Mouse (Mus musculus) midbrain, embryonic 10.5 days (tissue): Measurements from ENCODE around the gene Notch1. TPM values are rescaled to one million over a fixed set of nuclear protein-coding genes. Genes with fewer than 3 reads are reported as not detected.

ENCODE experiments used
- DNase-seq: peaks from one replicate; pipeline ENCODE4 v3.0.0-alpha.2; 2017; ENCODE audit warnings: low spot score
- H3K27ac ChIP-seq: fragments of 300-500 bp; sonication (generic); replicated peaks from 2 replicates; pipeline ENCODE4 v1.5.1; 2016; ENCODE audit warnings: mild to moderate bottlenecking
- H3K27me3 ChIP-seq: fragments of 300-500 bp; sonication (generic); 2 replicates; pipeline ENCODE4 v1.6.1; 2016; ENCODE audit warnings: low read depth, mild to moderate bottlenecking; ENCODE audit not compliant: poor library complexity, severe bottlenecking
- H3K36me3 ChIP-seq: fragments of 300-500 bp; sonication (generic); 2 replicates; pipeline ENCODE4 v1.6.1; 2016; ENCODE audit warnings: mild to moderate bottlenecking, moderate library complexity
- H3K4me1 ChIP-seq: fragments of 300-500 bp; sonication (generic); 2 replicates; pipeline ENCODE4 v1.6.1; 2016
- H3K4me3 ChIP-seq: fragments of 300-500 bp; sonication (generic); 2 replicates; pipeline ENCODE4 v1.5.1; 2016; ENCODE audit warnings: mild to moderate bottlenecking, moderate library complexity
- H3K9me3 ChIP-seq: fragments of 300-500 bp; sonication (generic); replicated peaks from 2 replicates; pipeline ENCODE4 v1.6.1; 2016; ENCODE audit warnings: mild to moderate bottlenecking
- WGBS: fragments of 180-500 bp; shearing (Covaris S2); methylation state at CpG from one replicate; pipeline ENCODE4 v1.1.7; 2016; 5-methylcytosine and 5-hydroxymethylcytosine counted together
- polyA plus RNA-seq: library from polyadenylated mRNA; unstranded; fragments of >200 nt; fragmentation: Nextera tagmentation; extraction: Ambion mirVana; gene quantifications from 2 replicates; pipeline ENCODE4 v1.2.1, GENCODE M21; 2016

Gene Notch1
- polyA plus RNA-seq, 1 experiment from 2014 or later: 30.1 TPM

DNA sequence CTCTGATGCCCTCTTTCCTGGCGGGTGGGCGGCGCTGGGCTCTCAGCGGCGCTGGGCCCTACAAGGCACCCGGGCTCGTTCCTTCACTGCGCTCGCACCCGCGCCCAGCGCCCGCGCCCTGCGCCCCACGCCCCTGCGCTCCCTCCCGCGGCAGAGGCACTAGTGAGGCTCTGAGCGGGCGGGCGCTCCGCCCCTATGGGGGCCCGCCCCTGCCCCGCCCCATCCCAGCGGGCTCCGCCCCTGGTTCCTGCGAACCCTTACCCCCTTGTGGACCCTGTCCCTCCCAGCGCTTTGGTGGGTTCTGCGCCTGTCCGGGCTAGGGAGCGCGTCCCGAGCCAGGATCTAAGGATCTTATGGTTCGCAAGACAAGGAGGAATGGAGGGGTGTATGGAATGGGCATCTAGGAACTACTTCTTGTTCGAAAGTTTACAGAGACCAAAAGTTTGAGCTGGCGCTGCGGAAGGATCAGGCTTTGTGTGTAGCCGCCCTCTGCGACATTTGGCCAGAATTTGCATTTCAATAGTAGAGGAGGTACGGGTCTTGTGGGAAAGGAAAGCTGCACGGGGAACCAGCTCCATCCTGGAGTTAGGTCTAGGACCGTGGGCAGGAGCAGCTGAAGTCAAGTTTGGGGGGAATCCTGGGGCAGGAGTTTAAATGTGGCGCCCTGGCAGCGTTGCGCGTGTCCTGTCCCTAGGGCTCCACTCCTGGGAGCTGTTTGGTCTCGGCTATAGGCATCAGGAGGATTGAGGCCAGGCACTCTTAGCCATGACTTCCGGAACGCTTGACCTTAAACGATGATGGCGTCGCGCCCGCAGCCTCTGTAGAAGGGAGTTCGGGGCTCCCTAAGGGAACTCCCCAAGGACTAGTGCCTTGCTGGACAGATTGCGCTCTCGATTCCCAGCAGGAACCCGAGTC lies 12.5 kb downstream of the Notch1 start:
- H3K9me3 ChIP-seq: no peaks in the 10 kb centered on the region
- WGBS: under 1% methylated on average over 59 of the region's 59 CpGs
- peak overlapping the region; percentile 96 for H3K27ac ChIP-seq
- peaks cover 36% of the 10 kb centered on the region for H3K27me3 ChIP-seq
- peak; percentile 93 for DNase-seq
- peaks cover 91% of the 10 kb centered on the region for H3K4me1 ChIP-seq
- H3K36me3 ChIP-seq: peaks cover 19% of the 10 kb centered on the region
- peak overlapping the region; percentile 98 for H3K4me3 ChIP-seq

DNA sequence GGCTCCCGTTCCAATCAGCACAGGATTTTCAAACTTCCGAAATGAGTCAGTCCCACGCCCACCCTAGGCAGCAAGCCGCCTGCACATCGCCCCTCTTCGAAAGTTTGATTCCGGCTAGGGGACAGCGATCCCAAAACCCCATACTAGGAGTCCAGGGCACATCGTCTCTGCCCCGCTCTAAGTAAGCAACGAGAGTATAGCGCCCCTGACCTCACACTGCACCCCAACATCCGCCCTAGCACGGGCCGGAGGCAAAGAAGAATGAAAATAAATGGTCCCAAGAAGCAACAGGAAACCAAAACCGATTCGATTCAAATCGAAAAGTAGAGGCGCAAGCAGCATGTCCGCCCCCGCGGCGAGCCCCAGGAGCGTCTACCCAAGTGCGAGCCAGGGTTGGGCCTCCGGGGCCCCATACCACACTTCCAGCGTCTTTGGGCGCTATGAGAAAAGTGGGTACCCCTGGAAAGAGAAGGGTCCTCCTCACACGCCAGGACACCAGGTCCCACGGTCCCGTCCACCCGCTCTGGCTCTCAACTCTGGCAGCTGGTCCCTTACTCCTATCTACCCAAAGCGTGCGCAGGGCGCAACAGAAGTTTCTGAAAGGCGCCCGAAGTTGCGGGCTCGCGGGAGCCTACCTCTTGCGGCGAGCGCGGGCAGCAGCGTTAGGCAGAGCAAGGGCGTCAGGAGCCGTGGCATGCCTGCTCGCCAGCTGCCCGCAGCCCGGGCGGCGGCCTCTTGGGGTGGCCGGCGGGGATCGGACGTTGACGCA lies 13.4 kb downstream of the Notch1 start:
- H3K4me3 ChIP-seq: peak overlapping the region; percentile 98
- under 1% methylated on average over 57 of the region's 57 CpGs for WGBS
- H3K27ac ChIP-seq: peak overlapping the region; percentile 96
- H3K9me3 ChIP-seq: no peaks in the 10 kb centered on the region
- peak; percentile 59 for DNase-seq
- H3K27me3 ChIP-seq: peaks cover 31% of the 10 kb centered on the region
- H3K4me1 ChIP-seq: peaks cover 91% of the 10 kb centered on the region
- peaks cover 27% of the 10 kb centered on the region for H3K36me3 ChIP-seq

DNA sequence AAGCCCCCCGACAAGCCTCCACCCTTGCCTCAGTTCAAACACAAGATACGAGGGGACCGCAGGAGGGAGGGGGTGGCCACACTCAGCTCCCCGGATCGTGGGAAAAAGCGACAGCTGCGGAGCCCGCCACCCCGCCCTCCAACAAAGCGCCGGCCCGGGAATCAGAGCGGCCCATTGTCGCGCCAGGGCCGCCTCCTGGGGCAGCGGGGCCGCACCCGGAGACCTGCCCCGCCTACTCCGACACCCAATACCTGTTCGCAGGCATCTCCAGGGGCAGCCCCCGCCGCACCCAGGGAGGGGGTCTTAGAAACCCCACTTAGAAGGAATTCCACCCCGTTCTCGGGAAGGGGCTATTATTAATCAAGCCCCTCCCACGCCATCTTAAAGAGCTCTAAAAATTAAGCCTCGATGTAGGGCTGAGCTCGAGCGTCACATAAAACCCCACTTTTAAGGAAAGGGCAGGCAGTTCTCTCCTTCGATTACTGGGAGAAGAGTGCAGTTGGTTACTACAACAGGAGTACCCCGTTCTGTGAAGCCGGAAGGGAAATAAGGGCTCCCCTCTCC lies 14.1 kb downstream of the Notch1 start:
- Histone ChIP-seq H3K9me3 (no peaks in the 10 kb centered on the region), H3K4me3 (peak overlapping the region; percentile 98), H3K27me3 (peaks cover 31% of the 10 kb centered on the region), H3K27ac (peak overlapping the region; percentile 96), H3K36me3 (peaks cover 34% of the 10 kb centered on the region), H3K4me1 (peaks cover 91% of the 10 kb centered on the region)
- peak; percentile 85 for DNase-seq
- under 1% methylated on average over 33 of the region's 33 CpGs for WGBS

DNA sequence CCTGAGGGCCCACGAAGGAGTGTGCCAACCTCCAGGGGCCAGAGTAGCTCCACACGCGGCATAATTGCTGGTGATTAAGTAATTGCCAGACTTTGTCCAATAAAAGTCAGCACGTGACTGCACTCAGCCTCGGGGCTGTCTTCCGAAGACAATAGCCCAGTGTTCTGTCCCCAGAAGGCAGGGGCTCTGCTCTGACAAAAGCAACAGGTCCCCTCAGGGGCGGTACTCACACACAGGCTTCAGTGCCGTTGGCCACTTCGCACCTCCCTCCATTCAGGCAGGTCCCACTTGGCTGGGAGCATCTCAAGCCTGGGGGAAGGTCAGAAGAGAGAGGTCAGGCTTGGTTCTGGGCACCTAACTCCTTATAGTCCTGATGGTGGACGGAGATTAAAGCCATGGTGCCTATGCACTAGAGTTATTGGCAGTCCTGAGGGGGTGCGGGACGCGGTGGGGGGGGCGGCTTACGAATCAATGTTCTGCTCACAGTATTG lies 14.8 kb downstream of the Notch1 start:
- peak; percentile 83 for DNase-seq
- WGBS: 3% methylated on average over 15 of the region's 15 CpGs
- Histone ChIP-seq H3K27me3 (peaks cover 27% of the 10 kb centered on the region), H3K9me3 (no peaks in the 10 kb centered on the region), H3K27ac (peak overlapping the region; percentile 96), H3K4me3 (peak overlapping the region; percentile 98), H3K36me3 (peaks cover 41% of the 10 kb centered on the region), H3K4me1 (peaks cover 91% of the 10 kb centered on the region)

DNA sequence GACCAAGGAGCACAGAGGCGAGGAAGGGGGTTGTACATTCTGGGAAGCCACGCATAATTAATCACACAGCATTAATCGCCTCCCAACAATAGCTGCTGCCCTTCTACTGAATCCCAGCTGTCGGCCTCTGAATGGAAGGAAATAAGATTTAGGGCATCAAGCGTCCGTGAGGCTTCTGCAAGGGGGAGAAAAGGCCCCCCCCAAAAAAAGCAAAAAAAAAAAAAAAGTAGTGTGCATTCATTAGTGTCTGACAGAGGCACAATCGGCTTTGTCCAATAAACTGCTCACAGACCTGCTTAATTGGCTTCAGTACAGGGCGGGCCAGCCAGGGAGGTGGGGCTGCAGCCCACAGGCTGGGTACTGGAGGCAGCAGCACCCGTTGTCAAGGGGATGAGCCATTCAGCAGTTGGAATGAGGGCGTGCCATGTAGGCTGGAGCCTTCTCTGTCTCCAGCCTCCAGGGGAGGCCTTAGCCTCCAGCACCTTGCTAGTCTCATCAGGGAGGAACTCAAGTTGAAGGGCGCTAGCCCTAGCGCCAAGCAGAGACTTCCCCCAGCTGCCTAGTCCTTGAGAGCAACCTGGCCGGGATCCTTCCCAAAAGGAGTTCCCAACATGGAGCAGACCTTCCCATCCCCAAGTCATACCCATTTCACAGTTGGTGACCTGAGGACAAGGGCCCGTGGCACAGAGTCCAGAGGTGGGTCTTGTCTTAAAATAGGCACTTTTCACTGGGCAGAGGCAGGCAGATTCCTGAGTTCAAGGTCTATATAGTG lies 15.7 kb downstream of the Notch1 start:
- WGBS: 11% methylated on average over 14 of the region's 14 CpGs
- peak overlapping the region; percentile 98 for H3K4me3 ChIP-seq
- peaks cover 18% of the 10 kb centered on the region for H3K27me3 ChIP-seq
- peak overlapping the region; percentile 96 for H3K27ac ChIP-seq
- peaks cover 50% of the 10 kb centered on the region for H3K36me3 ChIP-seq
- peak; percentile 92 for DNase-seq
- H3K4me1 ChIP-seq: peaks cover 97% of the 10 kb centered on the region
- H3K9me3 ChIP-seq: no peaks in the 10 kb centered on the region

DNA sequence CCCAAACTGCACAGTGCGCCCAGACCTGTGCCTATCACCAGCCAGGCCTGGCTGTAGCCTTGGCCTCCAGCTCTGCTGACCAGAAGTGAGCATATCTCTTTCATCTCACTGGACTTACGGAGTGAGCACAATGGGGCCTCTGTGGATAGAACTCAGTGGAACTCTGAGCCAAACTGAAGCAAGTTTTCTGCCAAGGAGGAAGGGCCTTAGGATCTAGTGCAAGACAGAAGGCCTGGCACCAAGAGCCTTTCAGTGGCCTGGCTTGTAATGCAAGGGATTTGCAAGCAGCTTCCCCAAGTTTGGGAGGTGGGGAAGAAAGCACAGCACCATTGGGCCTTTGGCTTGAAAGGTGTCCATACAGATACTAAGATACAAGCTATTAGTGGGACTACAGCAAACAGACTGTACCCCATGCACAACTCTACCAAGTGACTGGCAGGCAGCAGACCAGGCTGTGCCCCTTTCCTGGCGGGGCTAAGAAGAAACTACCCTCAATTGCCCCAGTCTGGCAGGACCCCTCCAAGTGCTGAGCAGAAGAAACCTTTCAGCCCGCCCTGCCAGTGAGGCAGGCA lies 16.4 kb downstream of the Notch1 start:
- Histone ChIP-seq H3K4me3 (peak overlapping the region; percentile 98), H3K27me3 (peaks cover 11% of the 10 kb centered on the region; the same call in 1 of the 2 replicates), H3K27ac (peak overlapping the region; percentile 96), H3K4me1 (peaks cover 97% of the 10 kb centered on the region), H3K9me3 (no peaks in the 10 kb centered on the region), H3K36me3 (peaks cover 57% of the 10 kb centered on the region)
- WGBS: 40% methylated on average over 4 of the region's 4 CpGs
- no peak for DNase-seq

DNA sequence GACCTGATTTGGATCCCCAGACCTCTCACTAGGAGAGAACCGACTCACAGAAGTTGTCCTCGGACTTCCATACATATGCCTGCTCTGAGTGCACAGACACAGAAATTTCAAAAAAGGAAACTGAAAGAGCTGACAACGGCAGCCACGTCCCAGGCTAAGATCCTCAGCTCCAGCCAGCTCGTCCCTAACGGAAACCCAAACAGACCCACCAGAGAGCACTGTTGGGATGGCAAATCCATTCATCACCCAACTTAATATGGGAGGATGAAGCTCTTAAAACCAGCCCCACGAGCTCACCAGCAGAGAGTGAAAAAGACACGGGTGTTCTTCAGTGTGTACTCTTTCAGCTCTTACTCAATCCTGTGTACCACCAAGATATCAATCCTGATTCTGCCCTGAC lies 17.8 kb downstream of the Notch1 start:
- 77% methylated on average over 8 of the region's 8 CpGs for WGBS
- H3K27ac ChIP-seq: peak overlapping the region; percentile 96
- peaks cover 71% of the 10 kb centered on the region for H3K36me3 ChIP-seq
- no peaks in the 10 kb centered on the region for H3K9me3 ChIP-seq
- H3K27me3 ChIP-seq: peaks cover 4% of the 10 kb centered on the region; the same call in 1 of the 2 replicates
- no peak overlapping the region; the same call in 1 of the 2 replicates for H3K4me3 ChIP-seq
- peaks cover 97% of the 10 kb centered on the region for H3K4me1 ChIP-seq
- no peak for DNase-seq

DNA sequence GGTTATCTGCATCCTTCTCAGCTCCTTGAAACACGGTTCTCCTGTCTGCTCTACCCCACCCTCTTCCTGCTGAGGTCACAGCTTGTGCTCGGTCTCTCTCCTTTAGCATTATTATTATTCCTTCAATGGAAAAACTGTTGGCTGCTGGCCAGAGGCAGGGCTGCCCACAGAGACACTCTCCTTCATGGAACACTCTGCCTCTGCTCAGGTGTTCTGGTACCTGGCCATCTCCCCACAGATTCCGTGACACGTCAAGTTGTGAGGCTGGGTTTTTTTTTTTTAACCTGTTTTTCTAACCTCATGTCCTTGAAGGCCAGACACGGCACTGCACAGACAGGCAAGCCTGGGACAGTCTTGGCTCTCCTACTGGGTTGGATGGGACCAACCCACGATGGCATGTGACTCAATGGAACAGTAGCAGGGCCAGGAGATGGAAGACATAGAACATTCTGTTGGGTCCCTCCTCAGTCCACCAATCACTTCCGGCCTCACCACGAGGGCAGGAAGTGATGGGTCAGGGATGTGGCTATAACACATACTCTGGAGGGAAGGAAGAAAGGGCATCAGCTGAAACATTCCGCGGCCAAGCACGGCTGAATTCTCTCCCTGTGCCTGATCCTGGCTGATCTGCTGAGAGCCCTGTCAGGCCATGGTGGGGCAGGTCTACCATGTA lies 18.5 kb downstream of the Notch1 start:
- H3K4me3 ChIP-seq: peak overlapping the region; percentile 4; the same call in 1 of the 2 replicates
- peaks cover 75% of the 10 kb centered on the region for H3K36me3 ChIP-seq
- peaks cover 97% of the 10 kb centered on the region for H3K4me1 ChIP-seq
- 83% methylated on average over 11 of the region's 11 CpGs for WGBS
- H3K9me3 ChIP-seq: no peaks in the 10 kb centered on the region
- no peak for DNase-seq
- peak overlapping the region; percentile 96; the same call in 1 of the 2 replicates for H3K27ac ChIP-seq
- H3K27me3 ChIP-seq: no peaks in the 10 kb centered on the region

DNA sequence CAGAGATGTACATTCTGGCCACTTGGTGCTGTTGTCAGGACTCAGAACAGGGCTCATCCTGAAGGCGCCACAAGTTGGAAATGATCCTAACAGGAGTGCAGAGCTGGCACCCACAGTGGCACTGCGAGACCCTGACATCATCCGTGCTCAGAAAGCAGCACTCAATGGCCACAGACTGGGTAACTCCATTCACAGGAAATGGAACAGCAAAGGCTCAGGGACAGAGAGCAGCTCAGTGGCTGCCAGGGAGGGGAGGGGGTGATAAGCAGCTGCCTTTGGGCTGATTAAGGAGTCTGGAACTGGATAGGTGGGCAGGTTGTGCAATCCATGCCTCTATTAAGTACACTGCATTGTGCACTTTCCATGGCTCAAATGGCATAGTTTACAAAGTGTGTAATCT lies 20.0 kb downstream of the Notch1 start:
- H3K4me3 ChIP-seq: 0 out of 2 replicates have a peak overlapping the region, but pooled peaks have one; percentile 10
- no peaks in the 10 kb centered on the region for H3K9me3 ChIP-seq
- WGBS: 82% methylated on average over 3 of the region's 3 CpGs
- no peak overlapping the region for H3K27ac ChIP-seq
- H3K4me1 ChIP-seq: peaks cover 100% of the 10 kb centered on the region
- H3K27me3 ChIP-seq: no peaks in the 10 kb centered on the region
- no peak for DNase-seq
- H3K36me3 ChIP-seq: peaks cover 86% of the 10 kb centered on the region

DNA sequence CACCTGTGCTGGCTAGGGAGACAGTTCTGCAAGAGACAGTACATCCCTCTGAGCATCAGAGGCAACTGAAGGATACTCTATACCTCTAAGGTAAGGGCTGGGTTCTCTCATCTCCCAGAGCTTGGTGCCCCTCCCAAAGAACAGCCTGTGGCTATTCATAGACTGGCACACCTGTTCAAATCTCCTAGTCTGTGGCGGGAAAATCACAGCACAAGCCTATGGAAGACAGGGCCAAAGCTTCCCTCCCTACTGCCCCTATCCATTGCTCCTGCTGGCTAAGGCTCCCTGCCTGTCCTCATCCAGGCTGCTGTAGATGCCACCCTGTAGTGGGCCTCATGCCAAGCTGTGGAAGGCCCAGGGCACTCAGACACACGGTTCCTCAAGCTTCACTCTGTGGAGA lies 20.8 kb downstream of the Notch1 start:
- no peak for DNase-seq
- H3K9me3 ChIP-seq: no peaks in the 10 kb centered on the region
- H3K4me1 ChIP-seq: peaks cover 100% of the 10 kb centered on the region
- no peak overlapping the region for H3K4me3 ChIP-seq
- WGBS: 89% methylated on average over 2 of the region's 2 CpGs
- peaks cover 92% of the 10 kb centered on the region for H3K36me3 ChIP-seq
- H3K27ac ChIP-seq: peak overlapping the region; percentile 18
- no peaks in the 10 kb centered on the region for H3K27me3 ChIP-seq

DNA sequence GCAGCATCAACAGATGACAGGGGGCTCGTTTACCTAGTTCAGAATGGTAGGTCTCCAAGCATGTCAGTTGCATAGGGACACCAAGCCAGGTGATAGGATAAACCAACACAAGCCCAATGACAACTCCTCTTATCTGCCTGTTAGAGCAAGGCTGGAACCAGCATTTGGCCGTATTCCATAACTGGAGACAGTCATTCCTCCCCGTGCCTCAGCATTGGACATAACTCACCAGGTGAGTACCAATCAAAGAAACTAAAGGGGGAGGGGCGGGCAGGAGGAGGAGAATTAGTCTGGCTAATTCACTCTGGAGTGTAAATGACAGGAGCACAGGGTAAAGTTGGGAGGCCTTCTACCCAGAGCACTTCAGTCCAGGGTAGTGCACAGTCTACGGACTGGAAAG lies 21.5 kb downstream of the Notch1 start:
- H3K36me3 ChIP-seq: peaks cover 92% of the 10 kb centered on the region
- 81% methylated on average over 5 of the region's 5 CpGs for WGBS
- H3K27me3 ChIP-seq: no peaks in the 10 kb centered on the region
- DNase-seq: no peak
- H3K27ac ChIP-seq: peak overlapping the region; percentile 96; the same call in 1 of the 2 replicates
- 0 out of 2 replicates have a peak overlapping the region, but pooled peaks have one; percentile 7 for H3K4me3 ChIP-seq
- H3K9me3 ChIP-seq: no peaks in the 10 kb centered on the region
- peaks cover 100% of the 10 kb centered on the region for H3K4me1 ChIP-seq
